Mouse (Mus musculus): ENCODE results near the gene Pnpla8.

DNA sequence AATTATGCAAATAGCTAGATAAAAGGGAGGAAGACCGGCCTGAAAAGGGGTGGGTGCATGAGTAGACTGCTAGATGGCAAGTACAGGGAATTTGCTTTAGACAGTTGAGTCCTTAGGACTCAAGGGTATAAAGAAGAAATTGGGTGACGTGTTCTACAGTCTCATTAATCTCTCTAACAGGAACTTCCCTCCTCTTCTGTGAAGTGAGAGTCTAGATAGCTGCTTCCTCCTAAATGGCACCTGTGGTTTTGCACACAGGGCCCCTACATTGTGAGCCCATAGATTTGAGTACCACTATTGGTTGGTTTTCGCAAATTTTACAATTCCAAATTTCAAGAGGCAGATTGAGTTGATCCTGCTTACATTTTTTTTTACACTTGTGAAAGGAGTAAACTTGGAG lies 3.5 kb downstream of the Pnpla8 start:
- TF ChIP-seq CTCF (IDR thresholded peaks at IDR 0.05; ENCODE audit: extremely low read depth, insufficient read depth, insufficient read length, insufficient replicate concordance) (no peak), POLR2A (IDR thresholded peaks at IDR 0.05; ENCODE audit: low read depth, low read length) (no peak)
